Mouse (Mus musculus): ENCODE results near the gene Cyp1a1.
"Not testable (repeated sequence)": the region's sequence is repeated elsewhere in the genome, so short reads cannot be mapped to it uniquely, and the experiment has no call there.

Cyp1a1 gene

DNA sequence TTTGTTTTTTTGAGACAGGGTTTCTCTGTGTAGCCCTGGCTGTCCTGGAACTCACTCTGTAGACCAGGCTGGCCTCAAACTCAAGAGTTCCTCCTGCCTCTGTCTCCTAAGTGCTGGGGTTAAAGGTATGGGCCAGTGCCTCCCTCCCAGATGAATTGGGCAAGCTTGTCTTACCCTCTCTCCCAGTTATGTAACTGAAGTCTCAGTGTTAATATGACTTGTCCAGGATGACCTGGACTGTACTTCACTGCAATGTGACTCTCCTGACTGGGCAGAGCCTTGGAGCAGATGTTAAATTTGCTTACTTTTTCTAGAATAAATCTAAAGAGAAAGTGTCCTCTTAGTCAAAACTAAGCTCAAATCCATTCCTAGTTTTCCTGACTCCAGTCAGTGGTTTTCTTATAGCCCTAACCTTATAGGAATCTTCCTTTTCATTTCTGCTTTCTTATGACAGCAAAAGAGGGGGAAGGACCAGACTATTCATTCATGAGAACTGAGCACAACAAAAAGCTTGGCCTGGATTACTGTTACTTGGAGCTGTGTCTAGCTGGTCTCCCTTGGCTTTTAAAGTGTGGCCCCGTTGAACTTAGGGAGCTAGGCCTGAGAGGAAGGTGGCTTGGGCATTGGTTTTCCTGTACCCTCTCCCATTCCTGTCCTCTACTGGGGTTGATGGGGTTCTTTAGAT, 10.9 kb downstream of the Cyp1a1 start:
- no peak for DNase-seq (ENCODE audit: low spot score in 2 of 2)

- no peak for DNase-seq (ENCODE audit: low spot score in 2 of 2)
Measured at GRCm38 (mm10) chr9:57706496-57706895, 18.8 kb downstream of the Cyp1a1 start.

GRCm38 (mm10) chr9:57708068-57708719, 20.5 kb downstream of the Cyp1a1 start, which contains the start of gene Edc3:
TSS of gene Edc3 (plus strand) at chr9:57708540.
- peak; percentile 83 to 88 for DNase-seq (ENCODE audit: low spot score in 2 of 2)

DNA sequence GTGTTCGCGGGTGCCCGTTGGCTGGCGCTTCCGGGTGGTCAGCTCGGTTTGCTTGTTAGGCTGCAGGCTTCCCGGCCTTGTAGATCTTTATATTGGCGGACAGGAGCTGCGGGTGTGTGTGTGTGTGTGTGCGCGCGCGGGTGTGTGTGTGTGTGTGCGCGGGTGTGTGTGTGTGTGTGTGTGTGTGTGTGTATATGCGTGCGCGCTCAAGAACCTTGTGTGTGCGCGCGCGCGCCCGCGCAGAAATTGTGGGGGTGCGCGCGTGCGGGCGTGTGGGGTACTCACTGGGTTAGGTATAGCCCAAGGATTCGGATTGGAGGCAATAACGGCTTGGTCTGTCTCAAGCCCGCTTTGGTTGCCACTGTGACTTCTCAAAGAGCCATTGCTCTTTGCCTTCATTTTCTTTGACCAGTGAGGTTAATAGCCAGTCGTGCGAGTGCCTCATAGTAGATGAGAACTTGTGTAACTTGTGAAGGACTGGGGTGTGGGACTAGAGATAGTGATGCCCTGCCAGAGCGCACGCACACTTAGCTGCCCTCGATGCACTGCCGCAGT, 21.1 kb downstream of the Cyp1a1 start:
- peak in 1 of 2 experiments; percentile 31 for DNase-seq (ENCODE audit: low spot score in 2 of 2)

DNA sequence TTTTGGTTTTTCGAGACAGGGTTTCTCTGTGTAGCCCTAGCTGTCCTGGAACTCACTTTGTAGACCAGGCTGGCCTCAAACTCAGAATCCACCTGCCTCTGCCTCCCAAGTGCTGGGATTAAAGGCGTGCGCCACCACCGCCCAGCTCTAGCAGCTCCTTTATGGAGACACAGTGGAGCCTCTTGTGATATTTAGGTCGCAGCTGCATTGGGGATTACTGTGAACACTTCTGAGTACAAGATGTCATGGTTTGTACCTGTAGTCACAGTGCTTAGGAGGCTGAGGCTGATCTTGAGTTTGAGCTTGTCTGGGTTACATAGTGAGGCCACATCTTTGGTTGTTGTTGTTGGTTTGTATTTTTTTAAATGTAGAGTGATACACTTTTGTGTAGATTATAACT, 22.5 kb downstream of the Cyp1a1 start:
- DNase-seq (ENCODE audit: low spot score in 2 of 2) = not testable (repeated sequence)

DNA sequence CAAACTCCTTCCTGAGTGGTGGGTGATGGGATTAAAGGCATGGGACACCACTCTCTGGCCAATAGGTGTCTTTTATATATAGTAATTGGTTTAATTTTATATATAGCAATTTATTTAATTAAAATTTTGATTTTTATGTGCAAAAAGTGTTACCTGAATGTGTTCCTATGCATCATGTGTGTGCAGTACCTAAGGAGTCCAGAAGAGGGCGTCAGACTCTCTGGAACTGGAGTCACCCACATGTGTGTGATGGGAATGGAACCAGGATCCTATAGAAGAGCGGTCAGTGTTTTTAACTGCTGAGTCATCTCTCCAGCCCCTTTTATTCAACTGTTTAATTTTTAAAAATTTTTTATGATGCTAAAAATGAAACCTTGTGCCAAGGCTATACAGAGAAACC, 24.5 kb downstream of the Cyp1a1 start:
- no peak for DNase-seq (ENCODE audit: low spot score in 2 of 2)

GRCm38 (mm10) chr9:57718408-57718807, 30.7 kb downstream of the Cyp1a1 start:
- DNase-seq (ENCODE audit: low spot score in 2 of 2) = no peak

DNA sequence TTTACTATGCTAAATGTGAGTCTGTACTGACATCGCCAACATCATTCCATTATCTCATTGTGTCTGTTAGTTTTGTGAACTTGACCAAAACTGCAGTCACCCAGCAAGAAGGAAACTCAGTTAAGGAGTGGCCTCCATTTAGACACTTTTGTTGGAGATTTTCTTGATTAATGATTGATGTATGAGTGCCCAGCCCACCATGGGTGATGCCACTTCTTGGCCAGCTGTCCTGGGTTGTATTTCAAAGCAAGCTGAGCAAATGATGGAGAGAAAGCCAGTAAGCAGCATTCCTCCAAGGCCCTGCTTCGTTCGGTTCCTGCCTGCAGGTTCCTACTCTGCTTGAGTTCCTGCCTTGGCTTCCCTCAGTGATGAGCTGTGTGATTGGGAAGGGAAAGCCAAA, 33.0 kb downstream of the Cyp1a1 start:
- no peak for DNase-seq (ENCODE audit: low spot score in 2 of 2)

GRCm38 (mm10) chr9:57722371-57722770, 34.6 kb downstream of the Cyp1a1 start:
- DNase-seq (ENCODE audit: low spot score in 2 of 2) = no peak

DNA sequence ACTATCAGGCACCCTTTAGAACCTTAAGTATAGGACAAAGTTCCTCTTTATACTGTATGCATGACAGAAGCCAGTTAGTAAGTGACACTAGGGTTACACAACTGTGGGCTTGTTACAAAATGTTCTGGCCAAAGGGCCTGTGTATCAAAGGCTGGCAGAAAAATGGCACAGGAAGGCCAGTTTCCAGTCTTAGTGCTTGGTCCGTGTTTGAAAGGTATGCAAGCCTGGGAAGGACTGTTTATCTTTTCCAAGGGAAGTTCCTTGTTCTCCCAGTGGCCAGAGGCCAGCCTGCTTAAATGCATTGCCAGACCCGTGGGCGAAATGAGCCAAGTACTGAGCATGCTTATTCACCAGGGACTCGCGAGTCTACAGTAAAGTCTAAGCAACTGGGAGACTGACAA, 35.6 kb downstream of the Cyp1a1 start:
- peak in 1 of 2 experiments; percentile 26 for DNase-seq (ENCODE audit: low spot score in 2 of 2)

- DNase-seq (ENCODE audit: low spot score in 2 of 2) = no peak
Measured at GRCm38 (mm10) chr9:57723796-57724195, 36.1 kb downstream of the Cyp1a1 start.

DNA sequence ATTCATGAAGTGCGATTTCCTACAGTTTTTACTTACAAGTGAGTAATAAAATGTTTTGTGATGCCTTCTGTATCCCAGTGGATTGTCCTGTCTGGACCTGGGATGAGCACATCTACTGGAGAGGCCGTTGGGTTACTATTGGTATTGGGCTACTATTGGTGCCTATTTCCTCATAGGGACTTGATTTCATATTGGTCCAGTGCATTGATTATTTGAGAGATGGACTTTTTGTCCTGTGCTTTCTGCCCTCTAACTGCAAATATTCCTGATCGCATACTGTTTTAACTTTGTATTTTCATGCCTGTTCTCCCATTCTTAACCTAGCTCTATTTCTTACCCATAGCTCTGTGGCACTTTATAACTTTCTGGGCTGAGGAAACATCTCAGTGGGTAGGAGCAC, 37.0 kb downstream of the Cyp1a1 start:
- DNase-seq (ENCODE audit: low spot score in 2 of 2) = no peak

- no peak for DNase-seq (ENCODE audit: low spot score in 2 of 2)
Measured at GRCm38 (mm10) chr9:57728312-57728711, 40.6 kb downstream of the Cyp1a1 start.

DNA sequence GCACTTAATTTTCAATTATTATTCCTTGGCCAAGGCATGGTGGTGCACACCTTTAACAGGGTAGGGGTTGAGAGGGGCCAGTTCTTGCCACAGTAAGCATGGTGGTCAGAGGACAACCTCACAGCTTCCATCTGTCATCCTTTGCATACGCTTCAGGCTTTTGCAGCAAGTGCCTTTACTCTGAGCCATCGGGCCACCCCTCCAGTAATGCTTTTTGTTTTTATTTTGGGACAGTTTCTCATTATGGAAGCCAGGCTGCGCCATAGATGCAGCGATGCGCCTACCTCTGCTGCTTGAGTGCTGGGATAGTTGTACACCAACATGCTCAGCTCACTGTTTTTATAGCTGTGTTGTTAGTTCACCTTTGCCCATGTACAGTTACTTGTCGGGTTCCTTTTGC, 45.9 kb downstream of the Cyp1a1 start:
- no peak for DNase-seq (ENCODE audit: low spot score in 2 of 2)

DNA sequence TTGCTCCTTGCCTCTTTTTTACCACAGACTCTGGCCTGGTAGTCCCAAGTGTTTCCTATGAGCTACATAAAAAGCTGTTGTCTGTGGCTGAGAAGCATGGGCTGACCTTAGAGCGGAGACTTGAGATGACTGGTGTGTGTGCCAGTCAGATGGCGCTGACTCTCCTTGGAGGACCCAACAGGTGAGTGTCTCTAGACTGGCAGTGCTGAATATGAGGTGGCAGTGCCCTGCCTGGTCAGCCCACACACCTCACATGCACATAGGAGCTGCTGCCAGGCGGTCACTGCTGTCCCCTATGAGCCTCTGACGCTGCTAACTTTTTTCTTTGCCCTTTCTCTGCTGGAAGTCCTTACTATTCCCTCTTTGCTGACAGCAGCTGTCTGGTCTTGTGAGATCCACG, 52.1 kb downstream of the Cyp1a1 start:
- DNase-seq (ENCODE audit: low spot score in 2 of 2) = no peak

DNA sequence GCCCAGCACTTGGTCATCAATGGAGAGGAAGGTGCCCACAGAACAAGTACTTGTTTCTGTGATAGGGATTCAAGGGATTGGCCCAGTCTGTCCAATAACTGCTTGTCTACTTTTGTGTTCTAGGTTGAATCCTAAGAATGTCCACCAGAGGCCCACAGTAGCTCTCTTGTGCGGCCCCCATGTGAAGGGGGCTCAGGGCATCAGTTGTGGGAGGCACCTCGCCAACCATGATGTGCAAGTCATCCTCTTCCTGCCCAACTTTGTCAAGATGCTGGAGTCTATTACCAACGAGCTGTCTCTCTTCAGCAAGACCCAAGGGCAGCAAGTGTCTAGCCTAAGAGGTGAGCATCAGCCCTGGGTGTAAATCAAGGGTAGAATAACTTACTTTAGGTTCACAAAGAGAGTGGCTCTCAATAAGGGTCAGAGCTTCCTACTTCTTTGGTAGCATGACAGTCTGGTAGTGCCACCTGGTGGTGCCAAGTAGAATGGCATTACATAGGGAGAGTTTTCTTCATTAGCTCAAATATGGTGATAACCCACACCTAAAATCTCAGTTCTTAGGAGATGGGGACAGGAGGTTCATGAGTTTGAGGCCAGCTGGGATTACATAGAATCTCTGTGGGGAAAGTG, 56.8 kb downstream of the Cyp1a1 start:
- peak in 1 of 2 experiments; percentile 47 for DNase-seq (ENCODE audit: low spot score in 2 of 2)

DNA sequence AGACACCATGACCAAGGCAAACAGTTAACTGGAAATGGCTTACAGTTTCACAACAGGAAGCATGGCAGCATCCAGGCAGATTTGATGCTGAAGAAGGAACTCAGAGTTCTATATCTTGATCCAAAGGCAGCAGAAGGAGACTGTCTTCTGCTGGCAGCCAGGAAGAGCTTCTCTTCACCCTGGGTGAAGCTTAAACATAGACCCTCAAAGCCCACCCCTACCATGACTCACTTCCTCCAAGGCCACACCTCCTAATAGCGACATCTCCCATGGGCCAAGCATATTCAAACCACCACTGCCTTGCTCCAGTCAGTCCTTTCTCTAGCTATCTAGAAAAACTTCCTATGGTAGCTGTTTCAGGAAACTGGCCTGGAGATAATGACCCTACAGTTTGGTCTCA, 59.3 kb downstream of the Cyp1a1 start:
- no peak for DNase-seq (ENCODE audit: low spot score in 2 of 2)

DNA sequence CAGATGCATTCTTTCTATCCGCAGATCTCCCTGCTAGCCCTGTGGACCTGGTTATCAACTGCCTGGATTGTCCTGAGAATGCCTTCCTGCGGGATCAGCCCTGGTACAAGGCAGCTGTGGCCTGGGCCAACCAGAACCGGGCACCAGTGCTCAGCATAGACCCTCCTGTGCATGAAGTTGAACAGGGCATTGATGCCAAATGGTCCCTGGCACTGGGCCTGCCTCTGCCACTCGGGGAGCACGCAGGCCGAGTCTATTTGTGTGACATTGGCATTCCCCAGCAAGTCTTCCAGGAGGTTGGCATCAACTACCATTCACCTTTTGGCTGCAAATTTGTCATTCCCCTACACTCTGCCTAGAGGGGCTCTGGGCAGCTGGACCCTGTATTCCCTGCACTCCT, 60.4 kb downstream of the Cyp1a1 start:
- no peak for DNase-seq (ENCODE audit: low spot score in 2 of 2)

DNA sequence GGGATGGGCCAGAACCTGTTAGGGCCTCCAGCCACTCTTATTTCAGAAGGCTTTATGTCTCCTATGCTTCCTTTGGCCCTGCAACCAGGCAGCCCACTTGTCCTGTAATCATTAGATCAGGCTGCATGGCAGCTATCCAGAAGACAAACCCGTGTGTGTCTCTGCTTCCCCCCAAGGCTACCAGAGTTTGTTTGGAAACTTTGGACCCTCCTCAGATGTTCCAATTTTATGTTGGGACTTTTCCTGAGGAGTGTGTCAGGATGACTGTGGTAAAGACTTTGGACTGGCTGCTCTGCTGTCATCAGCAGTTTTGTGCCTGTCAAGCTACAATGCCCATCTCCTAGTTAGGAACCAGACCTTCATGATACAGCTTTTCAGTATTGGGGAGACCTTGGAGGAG, 61.1 kb downstream of the Cyp1a1 start:
- DNase-seq (ENCODE audit: low spot score in 2 of 2) = no peak

DNA sequence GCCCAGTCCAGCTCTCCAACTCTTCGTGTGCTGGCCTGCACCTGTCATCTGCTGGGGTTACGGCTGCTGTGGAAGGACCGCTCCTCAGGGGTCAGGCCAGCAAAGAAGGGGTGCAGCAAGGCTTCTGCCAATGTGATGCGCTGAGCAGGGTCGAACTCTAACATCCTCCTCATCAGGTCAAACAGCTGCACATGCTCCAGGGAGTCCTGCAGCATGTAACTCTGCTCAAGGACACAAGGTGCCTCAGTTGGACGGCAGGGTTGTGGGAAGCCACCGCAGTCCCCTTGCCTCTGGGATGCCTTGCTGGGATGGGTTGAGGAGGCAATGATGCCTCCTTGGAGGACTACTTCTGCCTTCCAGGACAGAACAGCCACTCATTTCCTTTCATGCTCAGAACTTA, 63.2 kb downstream of the Cyp1a1 start:
- no peak for DNase-seq (ENCODE audit: low spot score in 2 of 2)

Data from spleen, postnatal 36 days (tissue).